Mouse (Mus musculus) adrenal gland, adult 18-20 months (tissue): Measurements from ENCODE around the gene Erp27. TPM values are rescaled to one million over a fixed set of nuclear protein-coding genes. Genes with fewer than 3 reads are reported as not detected.
A peak's percentile ranks its signal among the peaks of the same experiment; 100 is the strongest.

Experiments used
- DNase-seq, 2 experiments: peaks; one replicate each; pipeline ENCODE4 v3.0.0; 2021 to 2022; ENCODE audit warnings: low spot score in 2 of 2
- total RNA-seq, 2 experiments: library from RNA; stranded (reverse); gene quantifications; 1 replicate in 1 of 2; 2 replicates in 1 of 2; pipeline ENCODE4 v1.2.3; 2021

Gene Erp27
- total RNA-seq, 2 experiments from 2014 or later: not detected

DNA sequence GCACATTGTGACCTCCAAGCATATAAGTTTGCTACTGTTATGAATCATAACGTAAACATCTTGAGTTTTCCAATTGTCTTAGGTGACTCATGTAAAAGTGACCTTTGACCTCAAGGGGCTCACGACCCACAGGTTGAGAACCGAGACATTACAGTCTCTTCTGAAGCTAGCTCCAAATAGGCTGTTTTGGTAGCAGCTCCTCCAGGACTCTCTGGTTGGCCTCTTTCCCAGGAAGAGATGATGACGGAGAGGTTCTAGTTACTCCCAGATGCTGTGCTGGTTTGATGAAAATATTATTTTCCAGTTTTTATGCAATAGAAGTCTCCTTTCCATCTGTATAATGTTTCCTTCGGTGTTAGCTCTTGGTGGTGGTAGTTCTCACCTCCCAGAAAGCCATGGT, 53.1 kb downstream of the Erp27 start:
- DNase-seq: no peak

DNA sequence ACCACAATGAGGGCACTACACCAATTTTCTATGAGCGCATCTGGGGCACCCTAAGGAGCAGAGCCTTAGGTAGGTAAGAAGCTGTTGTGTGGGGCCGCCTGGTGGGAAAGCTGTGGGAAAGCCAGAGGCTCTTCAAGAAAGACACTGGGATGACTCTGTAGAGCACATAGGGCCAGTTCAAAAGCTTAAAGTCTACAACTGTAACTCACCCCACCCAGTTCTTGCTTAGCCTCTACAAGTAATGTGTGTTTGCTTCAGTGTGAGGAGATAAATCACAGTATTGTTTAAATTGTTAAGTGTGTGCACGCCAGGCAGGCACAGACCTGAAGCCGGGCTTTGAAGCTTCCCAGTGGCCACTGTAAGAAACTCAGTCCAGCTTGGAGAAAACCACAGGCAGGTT, 55.8 kb downstream of the Erp27 start:
- no peak for DNase-seq

DNA sequence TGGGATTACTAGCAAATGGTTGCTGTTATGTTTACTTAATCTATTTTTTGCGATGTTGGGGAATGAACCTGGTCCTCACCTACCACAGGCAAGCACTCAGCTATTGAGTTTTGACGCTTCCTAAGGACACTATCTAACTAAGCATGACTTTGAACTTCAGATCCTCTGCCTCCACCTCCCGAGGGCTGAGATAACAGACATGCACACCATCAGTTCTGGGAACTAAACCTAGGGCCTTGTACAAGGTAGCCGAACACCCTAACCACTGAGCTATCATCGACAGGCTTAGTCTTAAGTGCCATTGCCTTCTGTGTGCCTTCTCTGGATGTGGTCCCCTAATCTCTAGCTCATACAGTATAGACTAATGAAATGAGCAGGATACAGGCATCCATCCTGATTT, 56.6 kb downstream of the Erp27 start:
- DNase-seq: no peak

- DNase-seq: no peak
Measured at GRCm38 (mm10) chr6:136861020-136861419, 61.0 kb downstream of the Erp27 start.

DNA sequence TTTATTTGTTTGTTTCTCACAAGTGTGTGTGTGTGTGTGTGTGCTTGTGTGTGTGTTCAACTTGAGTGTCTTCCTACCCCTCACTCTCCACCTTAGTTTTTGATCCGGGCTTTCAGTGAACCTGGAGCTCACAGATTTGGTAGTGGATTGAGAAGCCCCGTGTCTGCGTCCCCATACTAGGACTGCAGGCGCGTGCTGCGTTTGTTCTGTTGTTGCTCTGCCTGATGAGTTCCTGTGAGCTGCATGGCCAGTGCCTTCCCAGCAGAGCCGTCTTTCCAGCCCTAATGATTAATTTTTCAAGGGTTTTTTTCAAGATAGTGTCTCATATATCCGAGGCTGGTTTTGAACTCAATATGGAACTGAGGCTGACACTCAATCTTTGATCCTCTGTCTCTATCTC, 63.6 kb downstream of the Erp27 start:
- DNase-seq: no peak

DNA sequence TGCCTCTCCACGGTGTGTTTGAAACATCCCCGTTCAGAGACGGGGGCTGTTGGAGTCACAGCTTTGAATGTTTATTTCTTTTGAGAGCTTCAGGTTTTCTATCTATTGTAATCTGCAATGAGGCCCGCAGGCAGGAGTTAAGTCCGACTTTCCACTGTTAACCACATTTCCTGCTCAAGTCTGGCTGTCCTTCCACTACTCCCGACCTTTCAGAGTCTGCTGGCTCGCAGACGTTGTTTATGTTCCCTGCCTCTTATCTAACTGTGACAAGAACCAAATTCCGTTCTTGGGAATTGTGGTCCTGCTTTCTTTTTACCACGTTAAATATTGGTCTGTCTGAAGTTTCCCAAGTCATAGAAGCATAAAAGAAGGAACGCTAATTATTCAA, 64.1 kb downstream of the Erp27 start:
- DNase-seq: peak in 1 of 2 experiments; percentile 12

Other genes starting within 250 kb of the Erp27 start
- gene Gucy2c, start 140.4 kb downstream of the Erp27 start, total RNA-seq: under 1 TPM in 1 of 2 experiments, not detected in 1; 0.06 TPM
- 1 to 10 TPM; 8.6 to 8.9 TPM for gene Hist4h4, start 117.8 kb downstream of the Erp27 start, total RNA-seq
- 100 to 1,000 TPM; 104 to 207 TPM for gene H2afj, start 113.9 kb downstream of the Erp27 start, total RNA-seq
- gene BC049715, start 94.6 kb downstream of the Erp27 start, total RNA-seq: 1 to 10 TPM in 1 of 2 experiments, under 1 TPM in 1; 0.45 to 1.0 TPM
- gene Wbp11, start 93.9 kb downstream of the Erp27 start, total RNA-seq: 10 to 100 TPM; 72.0 to 77.7 TPM
- under 1 TPM; 0.23 to 0.32 TPM for gene Smco3, start 86.7 kb downstream of the Erp27 start, total RNA-seq
- gene Art4, start 64.4 kb downstream of the Erp27 start, total RNA-seq: 1 to 10 TPM; 3.0 TPM
- 100 to 1,000 TPM; 192 to 202 TPM for gene Mgp, start 46.4 kb downstream of the Erp27 start, total RNA-seq
- gene Pde6h, start 1.7 kb upstream of the Erp27 start, total RNA-seq: not detected
- 10 to 100 TPM; 20.0 to 25.7 TPM for gene Arhgdib, start 19.7 kb upstream of the Erp27 start, total RNA-seq
- 100 to 1,000 TPM in 1 of 2 experiments, 10 to 100 TPM in 1; 96.0 to 106 TPM for gene Rerg, start 248.3 kb upstream of the Erp27 start, total RNA-seq